In the genomic region with DNA sequence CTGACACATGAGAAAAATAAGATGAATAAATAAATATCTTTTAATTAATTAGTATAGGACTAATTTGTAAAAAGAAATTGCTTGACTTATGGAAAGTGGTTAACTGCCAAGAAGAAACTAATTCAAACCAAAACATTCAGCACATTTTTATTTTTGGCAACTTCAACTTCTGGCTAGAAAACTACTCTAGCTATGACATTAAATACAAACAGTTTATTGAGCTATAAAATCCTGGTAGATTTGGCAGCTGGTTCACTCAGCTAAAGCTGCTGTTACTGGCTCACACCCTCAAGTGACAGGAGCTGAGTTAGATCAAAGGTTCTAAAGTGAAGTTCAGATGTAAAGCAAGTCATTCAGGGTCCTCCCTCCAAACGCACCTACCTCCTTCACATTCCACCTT, we compare ENCODE assay signal across 14 mouse cellular contexts.
"Had no signal": no experiment of that assay in that cellular context is flagged by ENCODE, and none has a peak within 500 bp of the region (broad histone marks: within the 10 kb centered on the region; RNA-seq: fewer than 3 reads in every experiment).

No protein-coding gene starts in this region.

- H3K36me3 ChIP-seq: lung, embryonic 15.5 days; midbrain, embryonic 10.5 days; midbrain, embryonic 12.5 days; neural tube, embryonic 12.5 days had no signal

- H3K9ac ChIP-seq: lung, embryonic 15.5 days; midbrain, embryonic 12.5 days; neural tube, embryonic 12.5 days had no signal

- DNase-seq: lung, adult 18-20 months; lung, postnatal 14 days; lung, postnatal 4 days; midbrain, embryonic 14.5 days; right cerebral cortex, postnatal 14 days; thymus, adult 18-20 months; thymus, postnatal 14 days; thymus, postnatal 36 days had no signal

- H3K27me3 ChIP-seq: lung, embryonic 15.5 days; midbrain, embryonic 12.5 days; neural tube, embryonic 12.5 days had no signal

- H3K27ac ChIP-seq: lung, embryonic 15.5 days; midbrain, embryonic 10.5 days; midbrain, embryonic 12.5 days; neural tube, embryonic 12.5 days had no signal

- H3K9me3 ChIP-seq: lung, embryonic 15.5 days; midbrain, embryonic 10.5 days; midbrain, embryonic 12.5 days; neural tube, embryonic 12.5 days had no signal

- ATAC-seq: lung, postnatal 0 days; midbrain, embryonic 16.5 days had no signal

- H3K4me2 ChIP-seq: lung, embryonic 15.5 days; midbrain, embryonic 12.5 days; neural tube, embryonic 12.5 days had no signal

- H3K4me3 ChIP-seq: lung, embryonic 15.5 days; midbrain, embryonic 10.5 days; midbrain, embryonic 12.5 days; neural tube, embryonic 12.5 days had no signal
